Mouse (Mus musculus): ENCODE results near the gene Nrip2.

GRCm38 (mm10) chr6:128429826-128430225, 30.7 kb downstream of the Nrip2 start:
- TF ChIP-seq CTCF (IDR thresholded peaks at IDR 0.05; ENCODE audit: low read depth) (no peak), EP300 (IDR thresholded peaks at IDR 0.05; ENCODE audit: low read depth) (no peak)
